Mouse (Mus musculus) small intestine, adult 2 months (tissue): Measurements from ENCODE around the gene Lrrfip1.

Experiments
- CTCF ChIP-seq: fragments of 200-500 bp; IDR thresholded peaks from 2 replicates; pipeline ENCODE4 v1.5.1; 2012; ENCODE audit warnings: low read depth, mild to moderate bottlenecking, control low read depth, inconsistent platforms, low read length, moderate library complexity, mixed read lengths; ENCODE audit not compliant: insufficient replicate concordance, insufficient read length; ENCODE audit errors: extremely low read depth
- POLR2A ChIP-seq: fragments of 200-500 bp; IDR thresholded peaks from 2 replicates; pipeline ENCODE4 v1.6.1; 2012; ENCODE audit warnings: low read depth, mild to moderate bottlenecking, control low read depth, inconsistent platforms, low read length, moderate library complexity

DNA sequence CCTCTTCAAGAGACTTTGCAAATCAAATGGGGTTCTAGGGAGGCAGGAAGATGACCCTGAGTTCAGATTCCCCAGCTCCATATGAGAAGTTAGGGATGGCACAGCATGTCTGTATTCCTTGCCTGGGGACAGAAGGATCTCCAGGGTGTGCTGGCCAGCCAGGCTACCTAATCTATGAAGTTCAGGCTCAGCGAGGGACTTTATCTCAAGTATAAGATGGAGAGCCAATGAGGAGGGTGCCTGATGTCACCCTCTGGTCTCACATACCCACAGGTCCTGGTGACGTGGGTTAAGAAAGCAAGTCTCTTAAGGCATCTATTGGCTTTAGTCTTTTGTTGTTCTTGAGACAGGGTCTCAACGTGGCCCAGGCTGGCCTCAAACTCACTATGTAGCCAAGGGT, 124.9 kb downstream of the Lrrfip1 start:
- TF ChIP-seq POLR2A (no peak), CTCF (no peak)
